Mouse (Mus musculus): Measurements from ENCODE around the gene BC016579. TPM values are rescaled to one million over a fixed set of nuclear protein-coding genes. Genes with fewer than 3 reads are reported as not detected.

The BC016579 gene
- polyA plus RNA-seq, 1 experiment from 2014 or later: 3.2 TPM

GRCm38 (mm10) chr16:45668178-45668577 lies 14.3 kb upstream of the BC016579 start:
- Histone ChIP-seq H3K4me1 (no peaks in the 10 kb centered on the region), H3K4me3 (replicated peaks) (no peak overlapping the region), H3K9ac (no peak overlapping the region), H3K9me3 (no peaks in the 10 kb centered on the region), H3K4me2 (no peak overlapping the region), H3K36me3 (no peaks in the 10 kb centered on the region), H3K27me3 (replicated peaks) (no peaks in the 10 kb centered on the region), H3K27ac (no peak overlapping the region)
- ATAC-seq (ENCODE audit: insufficient read depth, low FRiP score, low read depth): no peak
- WGBS: 59% methylated on average over 3 of the region's 3 CpGs

- WGBS: 51% methylated on average over 2 of the region's 2 CpGs
- H3K9me3 ChIP-seq: no peaks in the 10 kb centered on the region
- no peak overlapping the region for H3K4me3 ChIP-seq (replicated peaks)
- H3K4me2 ChIP-seq: no peak overlapping the region
- ATAC-seq (ENCODE audit: insufficient read depth, low FRiP score, low read depth): 0 out of 2 replicates have a peak, but pooled peaks have one; percentile 35
- no peak overlapping the region for H3K9ac ChIP-seq
- H3K27me3 ChIP-seq (replicated peaks): no peaks in the 10 kb centered on the region
- H3K4me1 ChIP-seq: no peaks in the 10 kb centered on the region
- H3K36me3 ChIP-seq: no peaks in the 10 kb centered on the region
- H3K27ac ChIP-seq: no peak overlapping the region
These were observed 12.3 kb upstream of the BC016579 start for GRCm38 (mm10) chr16:45666136-45666535.

GRCm38 (mm10) chr16:45662381-45662780 lies 8.5 kb upstream of the BC016579 start:
- no peak for ATAC-seq (ENCODE audit: insufficient read depth, low FRiP score, low read depth)
- Histone ChIP-seq H3K9me3 (no peaks in the 10 kb centered on the region), H3K4me1 (no peaks in the 10 kb centered on the region)

GRCm38 (mm10) chr16:45659596-45659995 lies 5.7 kb upstream of the BC016579 start:
- WGBS: 87% methylated on average over 4 of the region's 4 CpGs
- H3K4me2 ChIP-seq: no peak overlapping the region
- H3K4me3 ChIP-seq (replicated peaks): no peak overlapping the region
- no peak overlapping the region for H3K9ac ChIP-seq
- no peak overlapping the region for H3K27ac ChIP-seq
- no peaks in the 10 kb centered on the region for H3K4me1 ChIP-seq
- H3K27me3 ChIP-seq (replicated peaks): no peaks in the 10 kb centered on the region
- H3K9me3 ChIP-seq: no peaks in the 10 kb centered on the region
- H3K36me3 ChIP-seq: no peaks in the 10 kb centered on the region
- ATAC-seq (ENCODE audit: insufficient read depth, low FRiP score, low read depth): no peak

More at GRCm38 (mm10) chr16:45662381-45662780, 8.5 kb upstream of the BC016579 start:
- no peak overlapping the region for H3K4me2 ChIP-seq
- no peak overlapping the region for H3K9ac ChIP-seq
- H3K27ac ChIP-seq: no peak overlapping the region
- H3K4me3 ChIP-seq (replicated peaks): no peak overlapping the region
- H3K27me3 ChIP-seq (replicated peaks): no peaks in the 10 kb centered on the region
- no peaks in the 10 kb centered on the region for H3K36me3 ChIP-seq

GRCm38 (mm10) chr16:45658248-45658647 lies 4.4 kb upstream of the BC016579 start:
- Histone ChIP-seq H3K4me2 (no peak overlapping the region), H3K4me3 (replicated peaks) (no peak overlapping the region), H3K9me3 (no peaks in the 10 kb centered on the region), H3K36me3 (no peaks in the 10 kb centered on the region), H3K27me3 (replicated peaks) (no peaks in the 10 kb centered on the region), H3K4me1 (no peaks in the 10 kb centered on the region; the same call in 1 of the 2 replicates), H3K27ac (no peak overlapping the region), H3K9ac (no peak overlapping the region)
- 78% methylated on average over 1 of the region's 1 CpGs for WGBS
- no peak for ATAC-seq (ENCODE audit: insufficient read depth, low FRiP score, low read depth)

- ATAC-seq (ENCODE audit: insufficient read depth, low FRiP score, low read depth): no peak
- 87% methylated on average over 12 of the region's 12 CpGs for WGBS
- Histone ChIP-seq H3K27me3 (replicated peaks) (no peaks in the 10 kb centered on the region), H3K9me3 (no peaks in the 10 kb centered on the region), H3K4me3 (replicated peaks) (no peak overlapping the region), H3K36me3 (no peaks in the 10 kb centered on the region), H3K4me2 (no peak overlapping the region), H3K27ac (no peak overlapping the region), H3K4me1 (no peaks in the 10 kb centered on the region; the same call in 1 of the 2 replicates), H3K9ac (no peak overlapping the region)
These were observed 3.8 kb upstream of the BC016579 start for GRCm38 (mm10) chr16:45657574-45658159.

GRCm38 (mm10) chr16:45654465-45654864 lies 597 bp upstream of the BC016579 start:
- Histone ChIP-seq H3K4me2 (peak overlapping the region; percentile 69), H3K4me1 (no peaks in the 10 kb centered on the region; the same call in 1 of the 2 replicates), H3K27ac (peak overlapping the region; percentile 78), H3K36me3 (no peaks in the 10 kb centered on the region), H3K9ac (no peak overlapping the region), H3K9me3 (no peaks in the 10 kb centered on the region), H3K27me3 (replicated peaks) (no peaks in the 10 kb centered on the region), H3K4me3 (replicated peaks) (peak overlapping the region; percentile 45)
- 52% methylated on average over 9 of the region's 9 CpGs for whole genome bisulfite sequencing
- no peak for ATAC-seq (ENCODE audit: insufficient read depth, low FRiP score, low read depth)

GRCm38 (mm10) chr16:45653009-45653933 lies 597 bp downstream of the BC016579 start:
- Histone ChIP-seq H3K4me3 (replicated peaks) (peak overlapping the region; percentile 45), H3K4me1 (no peaks in the 10 kb centered on the region; the same call in 1 of the 2 replicates), H3K27me3 (replicated peaks) (no peaks in the 10 kb centered on the region), H3K27ac (peak overlapping the region; percentile 78), H3K9me3 (no peaks in the 10 kb centered on the region), H3K36me3 (no peaks in the 10 kb centered on the region), H3K9ac (no peak overlapping the region), H3K4me2 (peak overlapping the region; percentile 69)
- WGBS: 15% methylated on average over 17 of the region's 17 CpGs
- ATAC-seq (ENCODE audit: insufficient read depth, low FRiP score, low read depth): peak; percentile 28; the same call in 1 of the 2 replicates

GRCm38 (mm10) chr16:45651497-45651896 lies 2.4 kb downstream of the BC016579 start:
- Histone ChIP-seq H3K9me3 (no peaks in the 10 kb centered on the region), H3K4me1 (no peaks in the 10 kb centered on the region; the same call in 1 of the 2 replicates), H3K27me3 (replicated peaks) (no peaks in the 10 kb centered on the region), H3K36me3 (no peaks in the 10 kb centered on the region), H3K4me3 (replicated peaks) (no peak overlapping the region), H3K27ac (no peak overlapping the region), H3K9ac (no peak overlapping the region), H3K4me2 (no peak overlapping the region)
- no peak for ATAC-seq (ENCODE audit: insufficient read depth, low FRiP score, low read depth)
- WGBS: 48% methylated on average over 2 of the region's 2 CpGs

- Histone ChIP-seq H3K27me3 (replicated peaks) (no peaks in the 10 kb centered on the region), H3K4me3 (replicated peaks) (no peak overlapping the region), H3K9me3 (no peaks in the 10 kb centered on the region), H3K4me2 (no peak overlapping the region), H3K9ac (no peak overlapping the region), H3K4me1 (0 out of 2 replicates have a peak, but pooled peaks cover 3% of the 10 kb centered on the region), H3K27ac (no peak overlapping the region), H3K36me3 (no peaks in the 10 kb centered on the region)
- 58% methylated on average over 6 of the region's 6 CpGs for WGBS
- ATAC-seq (ENCODE audit: insufficient read depth, low FRiP score, low read depth): peak; percentile 27; the same call in 1 of the 2 replicates
These were observed 9.5 kb downstream of the BC016579 start for GRCm38 (mm10) chr16:45644380-45644779.

GRCm38 (mm10) chr16:45643944-45644343 lies 9.9 kb downstream of the BC016579 start:
- H3K4me1 ChIP-seq: 0 out of 2 replicates have a peak, but pooled peaks cover 3% of the 10 kb centered on the region
- no peak overlapping the region for H3K4me3 ChIP-seq (replicated peaks)
- H3K9me3 ChIP-seq: no peaks in the 10 kb centered on the region
- 81% methylated on average over 3 of the region's 3 CpGs for WGBS
- no peak overlapping the region for H3K4me2 ChIP-seq
- no peak overlapping the region for H3K27ac ChIP-seq
- H3K27me3 ChIP-seq (replicated peaks): no peaks in the 10 kb centered on the region
- no peaks in the 10 kb centered on the region for H3K36me3 ChIP-seq
- H3K9ac ChIP-seq: no peak overlapping the region
- no peak for ATAC-seq (ENCODE audit: insufficient read depth, low FRiP score, low read depth)

GRCm38 (mm10) chr16:45641301-45641700 lies 12.6 kb downstream of the BC016579 start:
- Histone ChIP-seq H3K4me3 (replicated peaks) (no peak overlapping the region), H3K4me2 (no peak overlapping the region), H3K9me3 (no peaks in the 10 kb centered on the region), H3K27me3 (replicated peaks) (no peaks in the 10 kb centered on the region), H3K4me1 (0 out of 2 replicates have a peak, but pooled peaks cover 3% of the 10 kb centered on the region), H3K36me3 (no peaks in the 10 kb centered on the region), H3K27ac (peak overlapping the region; percentile 49; the same call in 1 of the 2 replicates), H3K9ac (no peak overlapping the region)
- 52% methylated on average over 3 of the region's 3 CpGs for WGBS
- no peak for ATAC-seq (ENCODE audit: insufficient read depth, low FRiP score, low read depth)

Measured in stomach, embryonic 15.5 days (tissue).